Mouse (Mus musculus): ENCODE measurements at regions not wholly inside any gene's neighbourhood (a gene's known extent, or its start where the extent isn't known, plus 50 kb on each side); places are given as distances from the start of the nearest gene placed in this dataset.

GRCm38 (mm10) chr16:42453338-42453737 is 112.9 kb upstream of the Gap43 start:
- Histone ChIP-seq H3K36me3 (replicated peaks; ENCODE audit: control insufficient read depth, insufficient read depth, low read length) (no peaks in the 10 kb centered on the region), H3K4me1 (ENCODE audit: control insufficient read depth, insufficient read depth) (no peaks in the 10 kb centered on the region), H3K4me3 (ENCODE audit: low read depth, low read length) (no peak overlapping the region), H3K9ac (replicated peaks; ENCODE audit: low read depth, low read length) (no peak overlapping the region), H3K27me3 (ENCODE audit: control insufficient read depth, insufficient read depth, low read length) (no peaks in the 10 kb centered on the region), H3K9me3 (replicated peaks; ENCODE audit: control insufficient read depth, low read length) (peaks cover 6% of the 10 kb centered on the region; the same call in 1 of the 2 replicates), H3K4me2 (ENCODE audit: low read depth, low read length) (no peak overlapping the region), H3K27ac (ENCODE audit: low read depth) (no peak overlapping the region)
- 61% methylated on average over 5 of the region's 5 CpGs for WGBS
- ATAC-seq (ENCODE audit: insufficient read depth, low read depth) (no peak), DNase-seq (ENCODE audit: low spot score) (no peak)
- TF ChIP-seq CTCF (IDR thresholded peaks at IDR 0.05; ENCODE audit: low read depth) (no peak), EP300 (IDR thresholded peaks at IDR 0.05; ENCODE audit: low read depth) (no peak)

- Histone ChIP-seq H3K4me1 (ENCODE audit: control insufficient read depth, insufficient read depth) (no peaks in the 10 kb centered on the region), H3K36me3 (replicated peaks; ENCODE audit: control insufficient read depth, insufficient read depth, low read length) (no peaks in the 10 kb centered on the region)
- WGBS = 85% methylated on average over 8 of the region's 8 CpGs
Observed at GRCm38 (mm10) chr16:42449840-42450444, 109.5 kb upstream of the Gap43 start.

GRCm38 (mm10) chr16:42444863-42445423 is 104.5 kb upstream of the Gap43 start:
- peak overlapping the region; percentile 40 for H3K4me2 ChIP-seq (ENCODE audit: low read depth, low read length)
- no peaks in the 10 kb centered on the region for H3K27me3 ChIP-seq (ENCODE audit: control insufficient read depth, insufficient read depth, low read length)
- H3K27ac ChIP-seq (ENCODE audit: low read depth) = peak overlapping the region; percentile 39
- H3K4me1 ChIP-seq (ENCODE audit: control insufficient read depth, insufficient read depth) = peaks cover 8% of the 10 kb centered on the region; the same call in 1 of the 2 replicates
- peaks cover 6% of the 10 kb centered on the region; the same call in 1 of the 2 replicates for H3K9me3 ChIP-seq (replicated peaks; ENCODE audit: control insufficient read depth, low read length)
- TF ChIP-seq CTCF (IDR thresholded peaks at IDR 0.05; ENCODE audit: low read depth) = no peak
- TF ChIP-seq EP300 (IDR thresholded peaks at IDR 0.05; ENCODE audit: low read depth) = no peak
- peak; percentile 15 for DNase-seq (ENCODE audit: low spot score)
- 31% methylated on average over 6 of the region's 6 CpGs for WGBS
- ATAC-seq (ENCODE audit: insufficient read depth, low read depth) = no peak
- H3K4me3 ChIP-seq (ENCODE audit: low read depth, low read length) = no peak overlapping the region
- H3K9ac ChIP-seq (replicated peaks; ENCODE audit: low read depth, low read length) = no peak overlapping the region
- H3K36me3 ChIP-seq (replicated peaks; ENCODE audit: control insufficient read depth, insufficient read depth, low read length) = no peaks in the 10 kb centered on the region

More at GRCm38 (mm10) chr16:42449840-42450444, 109.5 kb upstream of the Gap43 start:
- H3K9ac ChIP-seq (replicated peaks; ENCODE audit: low read depth, low read length) = no peak overlapping the region
- no peak for DNase-seq (ENCODE audit: low spot score)
- no peak for TF ChIP-seq EP300 (IDR thresholded peaks at IDR 0.05; ENCODE audit: low read depth)
- TF ChIP-seq CTCF (IDR thresholded peaks at IDR 0.05; ENCODE audit: low read depth) = no peak
- no peak overlapping the region for H3K4me2 ChIP-seq (ENCODE audit: low read depth, low read length)
- no peak for ATAC-seq (ENCODE audit: insufficient read depth, low read depth)
- no peaks in the 10 kb centered on the region for H3K27me3 ChIP-seq (ENCODE audit: control insufficient read depth, insufficient read depth, low read length)
- peaks cover 6% of the 10 kb centered on the region; the same call in 1 of the 2 replicates for H3K9me3 ChIP-seq (replicated peaks; ENCODE audit: control insufficient read depth, low read length)
- H3K4me3 ChIP-seq (ENCODE audit: low read depth, low read length) = no peak overlapping the region
- no peak overlapping the region for H3K27ac ChIP-seq (ENCODE audit: low read depth)

GRCm38 (mm10) chr16:42444408-42444862 is 104.0 kb upstream of the Gap43 start:
- H3K27ac ChIP-seq (ENCODE audit: low read depth) = peak overlapping the region; percentile 39
- H3K4me2 ChIP-seq (ENCODE audit: low read depth, low read length) = peak overlapping the region; percentile 40
- H3K9ac ChIP-seq (replicated peaks; ENCODE audit: low read depth, low read length) = no peak overlapping the region
- ATAC-seq (ENCODE audit: insufficient read depth, low read depth) (peak; percentile 30; the same call in 1 of the 2 replicates), DNase-seq (ENCODE audit: low spot score) (peak; percentile 11)
- WGBS = 35% methylated on average over 10 of the region's 10 CpGs
- no peak overlapping the region for H3K4me3 ChIP-seq (ENCODE audit: low read depth, low read length)
- H3K27me3 ChIP-seq (ENCODE audit: control insufficient read depth, insufficient read depth, low read length) = no peaks in the 10 kb centered on the region
- no peak for TF ChIP-seq EP300 (IDR thresholded peaks at IDR 0.05; ENCODE audit: low read depth)
- no peak for TF ChIP-seq CTCF (IDR thresholded peaks at IDR 0.05; ENCODE audit: low read depth)
- H3K36me3 ChIP-seq (replicated peaks; ENCODE audit: control insufficient read depth, insufficient read depth, low read length) = no peaks in the 10 kb centered on the region
- H3K4me1 ChIP-seq (ENCODE audit: control insufficient read depth, insufficient read depth) = peaks cover 8% of the 10 kb centered on the region; the same call in 1 of the 2 replicates
- H3K9me3 ChIP-seq (replicated peaks; ENCODE audit: control insufficient read depth, low read length) = peaks cover 6% of the 10 kb centered on the region; the same call in 1 of the 2 replicates

GRCm38 (mm10) chr16:42440822-42441221 is 100.4 kb upstream of the Gap43 start:
- H3K27ac ChIP-seq (ENCODE audit: low read depth) = no peak overlapping the region
- H3K27me3 ChIP-seq (ENCODE audit: control insufficient read depth, insufficient read depth, low read length) = no peaks in the 10 kb centered on the region
- H3K9me3 ChIP-seq (replicated peaks; ENCODE audit: control insufficient read depth, low read length) = no peaks in the 10 kb centered on the region
- no peak overlapping the region for H3K9ac ChIP-seq (replicated peaks; ENCODE audit: low read depth, low read length)
- ATAC-seq (ENCODE audit: insufficient read depth, low read depth) = peak; percentile 76; the same call in 1 of the 2 replicates
- WGBS = 24% methylated on average over 4 of the region's 4 CpGs
- no peak overlapping the region for H3K4me3 ChIP-seq (ENCODE audit: low read depth, low read length)
- no peak for TF ChIP-seq EP300 (IDR thresholded peaks at IDR 0.05; ENCODE audit: low read depth)
- no peak for TF ChIP-seq CTCF (IDR thresholded peaks at IDR 0.05; ENCODE audit: low read depth)
- peak; percentile 59 for DNase-seq (ENCODE audit: low spot score)
- H3K4me2 ChIP-seq (ENCODE audit: low read depth, low read length) = no peak overlapping the region
- H3K4me1 ChIP-seq (ENCODE audit: control insufficient read depth, insufficient read depth) = peaks cover 8% of the 10 kb centered on the region; the same call in 1 of the 2 replicates
- H3K36me3 ChIP-seq (replicated peaks; ENCODE audit: control insufficient read depth, insufficient read depth, low read length) = no peaks in the 10 kb centered on the region

Measured in heart, postnatal 0 days (tissue).